Mouse (Mus musculus): Measurements from ENCODE around the gene Ambra1. TPM values are rescaled to one million over a fixed set of nuclear protein-coding genes. Genes with fewer than 3 reads are reported as not detected.

Gene Ambra1
- polyA plus RNA-seq, 1 experiment from 2014 or later: 15.0 TPM

DNA sequence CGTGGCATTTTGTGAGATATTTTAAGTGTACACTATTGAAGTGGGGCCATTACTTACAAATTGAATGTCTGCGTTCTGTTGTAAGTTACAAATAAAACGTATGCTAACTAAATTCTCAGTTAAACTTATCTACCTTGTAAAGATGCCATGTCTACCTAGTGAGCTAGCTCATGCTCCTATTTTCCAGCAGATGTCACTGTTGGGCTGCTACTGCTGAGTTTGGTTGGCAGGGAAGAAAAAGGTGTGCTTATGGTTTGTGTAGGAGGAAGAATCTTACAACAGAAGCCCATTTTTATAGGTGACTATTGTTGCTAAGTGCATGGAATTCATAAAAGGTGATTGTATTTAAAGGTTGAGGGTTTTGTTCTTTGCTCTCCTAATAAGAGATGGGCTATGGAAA lies 49.2 kb downstream of the Ambra1 start:
- no peak for ATAC-seq (ENCODE audit: insufficient read depth, low FRiP score)
- Histone ChIP-seq H3K9ac (ENCODE audit: low read length) (no peak overlapping the region), H3K27me3 (ENCODE audit: control insufficient read depth, insufficient read depth, low read length) (no peaks in the 10 kb centered on the region), H3K4me3 (replicated peaks; ENCODE audit: low read length) (no peak overlapping the region), H3K9me3 (replicated peaks; ENCODE audit: control insufficient read depth, low read length) (no peaks in the 10 kb centered on the region), H3K4me2 (ENCODE audit: low read depth, low read length) (no peak overlapping the region), H3K27ac (ENCODE audit: low read length) (no peak overlapping the region), H3K4me1 (ENCODE audit: control insufficient read depth, insufficient read depth, low read length) (no peaks in the 10 kb centered on the region), H3K36me3 (ENCODE audit: control insufficient read depth, insufficient read depth, low read length) (no peaks in the 10 kb centered on the region)
- WGBS: 72% methylated on average over 3 of the region's 3 CpGs

DNA sequence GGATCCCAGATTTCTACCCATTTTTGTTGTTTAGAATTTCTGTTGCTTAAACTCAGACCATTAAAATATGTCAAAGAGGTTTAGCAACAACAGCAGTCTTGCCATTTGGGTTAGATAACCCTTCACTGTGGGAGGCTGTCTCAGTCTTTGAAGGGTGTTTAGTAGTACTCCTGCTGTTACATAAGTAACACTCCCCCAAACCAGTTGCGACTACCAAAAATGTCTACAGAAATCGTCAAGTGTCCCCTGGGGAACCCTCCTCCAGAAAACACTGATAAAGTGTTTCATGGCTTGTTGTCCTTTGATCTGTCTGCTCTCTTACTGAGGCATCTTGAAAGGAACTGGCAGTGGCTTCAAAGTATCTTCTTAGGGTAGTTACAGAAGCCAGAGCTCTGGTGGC lies 61.7 kb downstream of the Ambra1 start:
- ATAC-seq (ENCODE audit: insufficient read depth, low FRiP score): no peak
- Histone ChIP-seq H3K27ac (ENCODE audit: low read length) (no peak overlapping the region), H3K27me3 (ENCODE audit: control insufficient read depth, insufficient read depth, low read length) (no peaks in the 10 kb centered on the region), H3K4me1 (ENCODE audit: control insufficient read depth, insufficient read depth, low read length) (0 out of 2 replicates have a peak, but pooled peaks cover 3% of the 10 kb centered on the region), H3K4me3 (replicated peaks; ENCODE audit: low read length) (no peak overlapping the region), H3K36me3 (ENCODE audit: control insufficient read depth, insufficient read depth, low read length) (no peaks in the 10 kb centered on the region), H3K9me3 (replicated peaks; ENCODE audit: control insufficient read depth, low read length) (no peaks in the 10 kb centered on the region), H3K4me2 (ENCODE audit: low read depth, low read length) (no peak overlapping the region), H3K9ac (ENCODE audit: low read length) (no peak overlapping the region)
- 55% methylated on average over 2 of the region's 2 CpGs for WGBS

DNA sequence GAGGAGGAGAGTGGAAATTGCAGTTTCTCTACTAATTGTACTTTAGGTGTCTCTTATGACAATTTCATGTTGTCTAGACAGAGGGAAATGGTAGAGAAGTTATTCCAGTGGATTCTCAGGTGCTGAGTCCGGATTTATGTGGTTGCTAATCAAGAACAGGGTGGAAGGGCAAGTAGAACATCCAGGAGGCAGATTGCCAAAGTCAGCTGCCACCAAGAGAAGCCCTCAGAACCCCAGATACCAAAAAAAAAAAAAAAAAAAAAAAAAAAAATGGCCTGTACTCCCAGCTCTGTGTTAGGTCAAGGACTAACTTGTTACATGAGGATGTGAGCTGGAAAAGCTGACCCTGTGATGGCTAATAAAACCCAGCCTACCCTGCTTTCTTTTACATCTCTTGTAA lies 62.4 kb downstream of the Ambra1 start:
- ATAC-seq (ENCODE audit: insufficient read depth, low FRiP score): no peak

DNA sequence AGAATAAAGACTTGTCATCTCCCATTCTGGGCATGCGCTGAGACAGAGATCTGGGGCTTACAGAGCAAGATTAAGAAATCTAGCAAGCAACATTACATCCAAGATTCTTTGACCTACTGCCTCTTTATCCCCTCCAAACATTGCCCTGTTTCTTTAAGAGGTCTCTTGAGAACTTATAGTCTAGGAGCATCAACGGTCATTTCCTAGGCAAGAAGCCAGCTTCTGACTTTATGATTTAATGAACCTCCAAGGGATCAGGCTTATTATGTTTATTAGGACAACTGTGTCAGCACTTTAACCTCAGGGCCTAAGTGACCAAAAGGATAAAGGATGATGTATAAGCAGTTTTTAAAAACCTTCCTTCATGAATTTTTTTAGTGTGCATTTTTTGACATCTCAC lies 64.5 kb downstream of the Ambra1 start:
- no peak overlapping the region for H3K4me2 ChIP-seq (ENCODE audit: low read depth, low read length)
- no peak for ATAC-seq (ENCODE audit: insufficient read depth, low FRiP score)
- H3K4me3 ChIP-seq (replicated peaks; ENCODE audit: low read length): no peak overlapping the region
- no peaks in the 10 kb centered on the region for H3K9me3 ChIP-seq (replicated peaks; ENCODE audit: control insufficient read depth, low read length)
- no peaks in the 10 kb centered on the region for H3K27me3 ChIP-seq (ENCODE audit: control insufficient read depth, insufficient read depth, low read length)
- H3K36me3 ChIP-seq (ENCODE audit: control insufficient read depth, insufficient read depth, low read length): no peaks in the 10 kb centered on the region
- 60% methylated on average over 2 of the region's 2 CpGs for WGBS
- H3K4me1 ChIP-seq (ENCODE audit: control insufficient read depth, insufficient read depth, low read length): 0 out of 2 replicates have a peak, but pooled peaks cover 3% of the 10 kb centered on the region
- H3K27ac ChIP-seq (ENCODE audit: low read length): no peak overlapping the region
- H3K9ac ChIP-seq (ENCODE audit: low read length): no peak overlapping the region

More for the DNA sequence above, 62.4 kb downstream of the Ambra1 start:
- H3K27me3 ChIP-seq (ENCODE audit: control insufficient read depth, insufficient read depth, low read length): no peaks in the 10 kb centered on the region
- H3K9ac ChIP-seq (ENCODE audit: low read length): no peak overlapping the region
- H3K36me3 ChIP-seq (ENCODE audit: control insufficient read depth, insufficient read depth, low read length): no peaks in the 10 kb centered on the region
- no peak overlapping the region for H3K4me2 ChIP-seq (ENCODE audit: low read depth, low read length)
- H3K9me3 ChIP-seq (replicated peaks; ENCODE audit: control insufficient read depth, low read length): no peaks in the 10 kb centered on the region
- WGBS: 89% methylated on average over 1 of the region's 1 CpGs
- 0 out of 2 replicates have a peak, but pooled peaks cover 3% of the 10 kb centered on the region for H3K4me1 ChIP-seq (ENCODE audit: control insufficient read depth, insufficient read depth, low read length)
- no peak overlapping the region for H3K4me3 ChIP-seq (replicated peaks; ENCODE audit: low read length)
- no peak overlapping the region for H3K27ac ChIP-seq (ENCODE audit: low read length)

DNA sequence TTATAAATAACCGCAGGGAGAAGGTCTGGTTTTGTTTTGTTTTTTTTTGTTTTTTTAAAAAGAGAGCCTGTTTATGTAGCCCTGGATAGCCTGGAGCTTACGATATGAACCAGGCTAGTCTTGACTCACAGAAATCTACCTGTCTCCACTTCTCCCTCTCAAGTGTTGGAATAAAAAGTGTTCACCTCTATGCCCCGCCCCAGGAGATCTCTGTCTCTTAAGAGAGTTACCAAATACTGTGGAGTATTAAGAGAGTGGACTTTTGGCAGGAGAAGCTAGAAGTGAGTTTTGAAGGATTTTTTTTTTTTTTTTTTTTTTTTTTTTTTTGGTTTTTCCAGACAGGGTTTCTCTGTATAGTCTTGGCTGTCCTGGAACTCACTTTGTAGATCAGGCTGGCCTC lies 65.2 kb downstream of the Ambra1 start:
- Histone ChIP-seq H3K9me3 (replicated peaks; ENCODE audit: control insufficient read depth, low read length) (no peaks in the 10 kb centered on the region), H3K27me3 (ENCODE audit: control insufficient read depth, insufficient read depth, low read length) (no peaks in the 10 kb centered on the region), H3K4me3 (replicated peaks; ENCODE audit: low read length) (no peak overlapping the region), H3K36me3 (ENCODE audit: control insufficient read depth, insufficient read depth, low read length) (no peaks in the 10 kb centered on the region), H3K4me1 (ENCODE audit: control insufficient read depth, insufficient read depth, low read length) (0 out of 2 replicates have a peak, but pooled peaks cover 3% of the 10 kb centered on the region), H3K9ac (ENCODE audit: low read length) (no peak overlapping the region), H3K4me2 (ENCODE audit: low read depth, low read length) (no peak overlapping the region), H3K27ac (ENCODE audit: low read length) (no peak overlapping the region)
- WGBS: 88% methylated on average over 3 of the region's 3 CpGs
- ATAC-seq (ENCODE audit: insufficient read depth, low FRiP score): no peak

DNA sequence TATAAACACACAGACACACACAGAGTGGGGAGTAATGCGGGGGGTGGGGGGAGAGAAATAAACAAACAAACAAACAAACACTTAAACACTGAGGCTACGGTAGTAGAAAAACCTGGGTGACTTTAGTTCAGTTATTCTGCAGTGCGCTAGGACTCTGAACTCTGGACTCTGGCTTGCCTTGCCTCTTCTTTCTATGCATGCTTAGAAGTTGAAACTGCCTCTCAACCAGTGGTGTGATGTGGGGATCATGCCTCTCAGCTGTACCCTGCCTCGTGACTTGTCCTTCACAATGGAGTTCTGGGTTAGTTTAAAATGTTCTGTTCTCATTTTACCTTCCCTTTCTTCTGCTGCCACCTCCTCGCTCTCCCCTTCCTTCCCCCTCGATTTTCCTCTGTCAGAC lies 81.5 kb downstream of the Ambra1 start:
- no peak overlapping the region for H3K27ac ChIP-seq (ENCODE audit: low read length)
- no peak overlapping the region for H3K9ac ChIP-seq (ENCODE audit: low read length)
- H3K4me2 ChIP-seq (ENCODE audit: low read depth, low read length): no peak overlapping the region
- H3K4me1 ChIP-seq (ENCODE audit: control insufficient read depth, insufficient read depth, low read length): no peaks in the 10 kb centered on the region
- no peaks in the 10 kb centered on the region for H3K9me3 ChIP-seq (replicated peaks; ENCODE audit: control insufficient read depth, low read length)
- no peaks in the 10 kb centered on the region for H3K36me3 ChIP-seq (ENCODE audit: control insufficient read depth, insufficient read depth, low read length)
- no peak for ATAC-seq (ENCODE audit: insufficient read depth, low FRiP score)
- H3K27me3 ChIP-seq (ENCODE audit: control insufficient read depth, insufficient read depth, low read length): no peaks in the 10 kb centered on the region
- WGBS: 94% methylated on average over 6 of the region's 6 CpGs
- H3K4me3 ChIP-seq (replicated peaks; ENCODE audit: low read length): no peak overlapping the region

DNA sequence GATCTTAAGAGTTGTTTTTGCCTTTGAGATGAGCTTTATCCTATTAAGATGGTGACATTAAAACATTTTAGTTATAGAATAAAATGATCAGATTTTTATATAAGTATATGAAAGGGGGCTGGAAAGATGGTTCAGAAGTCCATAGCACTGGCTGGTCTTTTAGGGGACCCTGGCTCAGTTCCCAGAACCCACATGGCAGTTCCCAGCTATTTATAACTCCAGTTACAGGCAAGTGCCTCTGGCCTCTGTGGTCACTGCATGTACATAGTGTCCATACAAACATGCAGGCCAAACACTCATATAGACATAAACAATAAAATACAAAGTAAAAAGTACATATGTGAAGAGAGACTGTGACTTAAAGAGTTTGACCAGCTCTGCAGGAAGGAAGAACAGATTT lies 86.8 kb downstream of the Ambra1 start:
- no peak overlapping the region for H3K4me3 ChIP-seq (replicated peaks; ENCODE audit: low read length)
- no peak overlapping the region for H3K27ac ChIP-seq (ENCODE audit: low read length)
- H3K36me3 ChIP-seq (ENCODE audit: control insufficient read depth, insufficient read depth, low read length): no peaks in the 10 kb centered on the region
- H3K4me1 ChIP-seq (ENCODE audit: control insufficient read depth, insufficient read depth, low read length): no peaks in the 10 kb centered on the region
- no peak overlapping the region for H3K4me2 ChIP-seq (ENCODE audit: low read depth, low read length)
- no peak overlapping the region for H3K9ac ChIP-seq (ENCODE audit: low read length)
- ATAC-seq (ENCODE audit: insufficient read depth, low FRiP score): no peak
- H3K27me3 ChIP-seq (ENCODE audit: control insufficient read depth, insufficient read depth, low read length): no peaks in the 10 kb centered on the region
- H3K9me3 ChIP-seq (replicated peaks; ENCODE audit: control insufficient read depth, low read length): no peaks in the 10 kb centered on the region

DNA sequence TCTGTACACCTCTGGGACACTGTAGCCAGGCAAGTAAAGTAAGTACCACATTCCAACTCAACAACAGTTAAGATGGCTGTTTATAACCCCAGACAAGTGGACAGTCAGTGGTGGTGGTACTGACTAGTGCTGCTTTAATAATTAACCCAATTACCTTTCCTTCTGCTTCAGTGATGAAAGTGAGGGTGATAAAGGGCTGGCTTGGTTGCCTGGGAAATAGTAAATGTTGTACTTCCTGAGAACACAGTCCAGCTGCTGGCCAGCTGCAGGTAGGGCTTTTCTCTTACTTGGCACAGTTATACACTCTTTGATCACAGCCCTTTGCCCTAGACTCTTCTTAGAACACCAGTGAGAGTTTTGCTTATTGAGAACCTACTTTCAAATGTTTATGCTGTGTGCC lies 102.3 kb downstream of the Ambra1 start:
- ATAC-seq (ENCODE audit: insufficient read depth, low FRiP score): peak; percentile 69; the same call in 1 of the 2 replicates
- no peak overlapping the region for H3K27ac ChIP-seq (ENCODE audit: low read length)
- H3K9ac ChIP-seq (ENCODE audit: low read length): no peak overlapping the region
- H3K27me3 ChIP-seq (ENCODE audit: control insufficient read depth, insufficient read depth, low read length): no peaks in the 10 kb centered on the region
- H3K4me2 ChIP-seq (ENCODE audit: low read depth, low read length): no peak overlapping the region
- no peak overlapping the region for H3K4me3 ChIP-seq (replicated peaks; ENCODE audit: low read length)
- H3K36me3 ChIP-seq (ENCODE audit: control insufficient read depth, insufficient read depth, low read length): no peaks in the 10 kb centered on the region
- no peaks in the 10 kb centered on the region for H3K9me3 ChIP-seq (replicated peaks; ENCODE audit: control insufficient read depth, low read length)
- peaks cover 4% of the 10 kb centered on the region; the same call in 1 of the 2 replicates for H3K4me1 ChIP-seq (ENCODE audit: control insufficient read depth, insufficient read depth, low read length)

DNA sequence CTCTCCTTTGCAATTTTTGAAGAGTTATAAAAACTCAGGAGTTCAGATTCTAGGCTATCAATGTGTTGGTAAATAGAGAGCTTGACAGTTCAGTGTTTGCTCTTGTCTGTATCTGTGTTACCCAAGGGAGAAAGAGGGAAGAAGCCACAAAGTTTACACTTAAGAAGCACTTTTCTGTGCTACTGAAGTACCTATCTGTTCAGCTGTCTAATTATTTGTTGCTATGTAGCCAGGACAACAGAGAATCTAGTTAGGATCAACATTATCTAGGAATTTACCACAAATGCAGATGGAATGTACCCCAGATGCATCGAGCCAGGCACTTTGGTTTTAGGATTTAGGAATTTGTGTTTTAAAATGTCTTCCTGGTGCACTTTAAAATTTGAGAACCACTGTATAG lies 104.3 kb downstream of the Ambra1 start:
- H3K27me3 ChIP-seq (ENCODE audit: control insufficient read depth, insufficient read depth, low read length): no peaks in the 10 kb centered on the region
- H3K9ac ChIP-seq (ENCODE audit: low read length): no peak overlapping the region
- H3K4me1 ChIP-seq (ENCODE audit: control insufficient read depth, insufficient read depth, low read length): peaks cover 4% of the 10 kb centered on the region; the same call in 1 of the 2 replicates
- H3K36me3 ChIP-seq (ENCODE audit: control insufficient read depth, insufficient read depth, low read length): no peaks in the 10 kb centered on the region
- no peak for ATAC-seq (ENCODE audit: insufficient read depth, low FRiP score)
- no peaks in the 10 kb centered on the region for H3K9me3 ChIP-seq (replicated peaks; ENCODE audit: control insufficient read depth, low read length)
- H3K4me3 ChIP-seq (replicated peaks; ENCODE audit: low read length): no peak overlapping the region
- H3K27ac ChIP-seq (ENCODE audit: low read length): no peak overlapping the region
- WGBS: 43% methylated on average over 1 of the region's 1 CpGs
- no peak overlapping the region for H3K4me2 ChIP-seq (ENCODE audit: low read depth, low read length)

DNA sequence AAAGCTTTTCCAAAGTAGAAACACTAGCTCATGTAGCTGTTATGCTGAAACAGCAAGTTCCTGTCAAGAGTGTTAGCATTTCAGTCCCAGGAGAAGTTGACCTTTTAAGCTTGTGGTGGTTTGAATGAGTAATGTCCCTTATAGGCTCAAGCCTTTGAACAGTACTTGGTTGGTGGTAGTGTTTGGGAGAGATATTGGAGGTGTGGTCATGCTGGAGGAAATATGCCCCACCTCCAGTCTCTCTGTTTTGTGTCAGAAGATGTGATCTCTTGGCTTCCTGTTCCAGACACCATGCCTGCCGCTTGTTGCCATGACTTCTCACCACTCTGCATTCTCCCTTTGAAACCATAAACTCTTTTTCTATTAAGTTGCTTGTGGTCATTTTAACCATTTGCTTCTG lies 105.1 kb downstream of the Ambra1 start:
- WGBS: 55% methylated on average over 1 of the region's 1 CpGs

More for the DNA sequence above, 105.1 kb downstream of the Ambra1 start:
- ATAC-seq (ENCODE audit: insufficient read depth, low FRiP score): no peak
- no peaks in the 10 kb centered on the region for H3K9me3 ChIP-seq (replicated peaks; ENCODE audit: control insufficient read depth, low read length)
- H3K27me3 ChIP-seq (ENCODE audit: control insufficient read depth, insufficient read depth, low read length): no peaks in the 10 kb centered on the region
- H3K9ac ChIP-seq (ENCODE audit: low read length): no peak overlapping the region
- H3K4me1 ChIP-seq (ENCODE audit: control insufficient read depth, insufficient read depth, low read length): peaks cover 4% of the 10 kb centered on the region; the same call in 1 of the 2 replicates
- H3K4me3 ChIP-seq (replicated peaks; ENCODE audit: low read length): no peak overlapping the region
- H3K4me2 ChIP-seq (ENCODE audit: low read depth, low read length): no peak overlapping the region
- H3K27ac ChIP-seq (ENCODE audit: low read length): no peak overlapping the region
- no peaks in the 10 kb centered on the region for H3K36me3 ChIP-seq (ENCODE audit: control insufficient read depth, insufficient read depth, low read length)

Measured in stomach, embryonic 16.5 days (tissue).